In the genomic region with DNA sequence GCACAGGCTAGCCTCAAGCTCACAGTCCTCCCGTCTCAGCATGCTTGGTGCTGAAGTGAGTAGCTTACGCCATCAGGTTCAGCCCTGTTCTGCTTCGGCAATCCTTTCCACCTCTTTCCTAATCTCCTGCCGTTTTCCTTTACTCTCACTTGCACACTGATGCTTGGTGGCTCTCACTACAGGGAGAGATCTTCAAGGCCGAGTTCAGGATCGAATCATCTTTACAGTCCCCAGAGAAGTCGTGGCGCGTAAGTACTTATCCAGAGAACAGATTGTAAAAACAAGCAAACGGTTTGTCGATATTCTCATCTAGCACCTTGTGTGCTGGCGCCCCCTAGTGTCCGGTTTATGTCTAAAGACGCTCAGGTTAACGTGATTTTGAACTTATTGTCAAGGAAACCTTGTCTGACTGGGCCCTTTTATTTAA, we compare ENCODE assay signal across 8 mouse cellular contexts. TPM values are rescaled to one million over a fixed set of nuclear protein-coding genes. Genes with fewer than 3 reads are reported as not detected.
A peak's percentile ranks its signal among the peaks of the same experiment; 100 is the strongest.
DNase-seq lines count a peak whose midpoint lies in the region; ATAC-seq and TF ChIP-seq lines count a peak whose summit lies in the region.

No protein-coding gene starts in this region.

- no peak overlapping the region for H3K27ac ChIP-seq in forebrain, embryonic 16.5 days (ENCODE audit: low read length)
- H3K27ac ChIP-seq in liver, postnatal 0 days (ENCODE audit: low read depth): no peak overlapping the region
- no peak overlapping the region for H3K27ac ChIP-seq in neural tube, embryonic 14.5 days (ENCODE audit: low read depth, low read length)
- H3K27ac ChIP-seq in testis, adult 2 months (ENCODE audit: control insufficient read depth, insufficient read depth, low read depth, low read length): no peak overlapping the region

- H3K4me1 ChIP-seq in G1E (ENCODE audit: insufficient read depth, low read depth, low read length): peaks cover 34% of the 10 kb centered on the region
- H3K4me1 ChIP-seq in forebrain, embryonic 16.5 days (replicated peaks; ENCODE audit: control insufficient read depth, insufficient read depth, low read length): peaks cover 14% of the 10 kb centered on the region
- 0 out of 2 replicates have a peak, but pooled peaks cover 4% of the 10 kb centered on the region for H3K4me1 ChIP-seq in liver, postnatal 0 days (ENCODE audit: insufficient read depth)
- H3K4me1 ChIP-seq in neural tube, embryonic 14.5 days (ENCODE audit: control insufficient read depth, insufficient read depth, low read length): no peaks in the 10 kb centered on the region
- no peaks in the 10 kb centered on the region; the same call in 1 of the 2 replicates for H3K4me1 ChIP-seq in testis, adult 2 months (ENCODE audit: control insufficient read depth, insufficient read depth, low read length)

- H3K4me2 ChIP-seq in forebrain, embryonic 16.5 days (ENCODE audit: low read length): peak overlapping the region; percentile 61
- peak overlapping the region; percentile 64 for H3K4me2 ChIP-seq in liver, postnatal 0 days (ENCODE audit: low read depth, low read length)
- peak overlapping the region; percentile 42 for H3K4me2 ChIP-seq in neural tube, embryonic 14.5 days (ENCODE audit: low read depth, low read length)

- H3K9ac ChIP-seq in forebrain, embryonic 16.5 days (replicated peaks; ENCODE audit: low read depth, low read length): peak overlapping the region; percentile 56
- no peak overlapping the region for H3K9ac ChIP-seq in liver, postnatal 0 days (replicated peaks)
- no peak overlapping the region for H3K9ac ChIP-seq in neural tube, embryonic 14.5 days (replicated peaks; ENCODE audit: low read depth, low read length)

- TF ChIP-seq POLR2A in testis, adult 2 months (IDR thresholded peaks at IDR 0.05; ENCODE audit: control insufficient read depth, low read depth, low read length): no peak

- H3K36me3 ChIP-seq in G1E (replicated peaks): no peaks in the 10 kb centered on the region
- no peaks in the 10 kb centered on the region for H3K36me3 ChIP-seq in forebrain, embryonic 16.5 days (ENCODE audit: control insufficient read depth, insufficient read depth)
- H3K36me3 ChIP-seq in liver, postnatal 0 days (replicated peaks; ENCODE audit: insufficient read depth, low read length): no peaks in the 10 kb centered on the region
- no peaks in the 10 kb centered on the region for H3K36me3 ChIP-seq in neural tube, embryonic 14.5 days (ENCODE audit: control insufficient read depth, insufficient read depth, low read length)
- H3K36me3 ChIP-seq in testis, adult 2 months (ENCODE audit: control insufficient read depth, insufficient read depth, low read length): no peaks in the 10 kb centered on the region

- no peaks in the 10 kb centered on the region for H3K9me3 ChIP-seq in G1E (replicated peaks)
- H3K9me3 ChIP-seq in forebrain, embryonic 16.5 days (ENCODE audit: control insufficient read depth, low read length): no peaks in the 10 kb centered on the region
- no peaks in the 10 kb centered on the region for H3K9me3 ChIP-seq in liver, postnatal 0 days (ENCODE audit: low read length)
- no peaks in the 10 kb centered on the region for H3K9me3 ChIP-seq in neural tube, embryonic 14.5 days (ENCODE audit: control insufficient read depth, low read length)

- peak; percentile 37 for TF ChIP-seq CTCF in G1E (IDR thresholded peaks at IDR 0.05; ENCODE audit: low read depth, low read length)
- peak; percentile 93 for TF ChIP-seq CTCF in liver, postnatal 0 days (IDR thresholded peaks at IDR 0.05; ENCODE audit: low read depth)
- TF ChIP-seq CTCF in testis, adult 2 months (IDR thresholded peaks at IDR 0.05; ENCODE audit: control insufficient read depth, insufficient read depth, insufficient replicate concordance, low read depth, low read length): 0 out of 2 replicates have a peak, but pooled peaks have one; percentile 18

- intact Hi-C loops in heart, postnatal 25 days (cut with DNase I): loop anchor here (5.0 to 10.0 kb wide), 2 partner anchors 37 to 150 kb away; partner anchors contain the start of gene St8sia1

- no peak overlapping the region for H3K4me3 ChIP-seq in G1E (ENCODE audit: low read depth, low read length)
- peak overlapping the region; percentile 38 for H3K4me3 ChIP-seq in forebrain, embryonic 16.5 days (replicated peaks; ENCODE audit: low read length)
- H3K4me3 ChIP-seq in liver, postnatal 0 days (ENCODE audit: low read depth, low read length): peak overlapping the region; percentile 36; the same call in 1 of the 2 replicates
- H3K4me3 ChIP-seq in neural tube, embryonic 14.5 days (ENCODE audit: low read depth, low read length): 0 out of 2 replicates have a peak overlapping the region, but pooled peaks have one; percentile 1
- H3K4me3 ChIP-seq in testis, adult 2 months (ENCODE audit: control insufficient read depth, low read depth, low read length): peak overlapping the region; percentile 35; the same call in 1 of the 2 replicates

- 4% methylated on average over 15 of the region's 15 CpGs for WGBS in forebrain, embryonic 16.5 days
- whole genome bisulfite sequencing in liver, postnatal 0 days (ENCODE audit: insufficient replicate concordance): 3% methylated on average over 15 of the region's 15 CpGs
- 5% methylated on average over 15 of the region's 15 CpGs for WGBS in neural tube, embryonic 14.5 days

- ATAC-seq in G1E (ENCODE audit: extremely low read depth, insufficient number of reproducible peaks, low FRiP score, poor library complexity, severe bottlenecking): peak; percentile 51
- ATAC-seq in forebrain, embryonic 16.5 days: peak; percentile 57
- peak; percentile 80 for ATAC-seq in liver, postnatal 0 days
- peak; percentile 47; the same call in 1 of the 2 replicates for ATAC-seq in neural tube, embryonic 14.5 days (ENCODE audit: low read depth)

- TF ChIP-seq EP300 in liver, postnatal 0 days (IDR thresholded peaks at IDR 0.05; ENCODE audit: low read depth): no peak

- peaks cover 30% of the 10 kb centered on the region for H3K27me3 ChIP-seq in G1E (ENCODE audit: insufficient read depth, low read length)
- no peaks in the 10 kb centered on the region for H3K27me3 ChIP-seq in forebrain, embryonic 16.5 days (replicated peaks; ENCODE audit: control insufficient read depth, insufficient read depth, low read length)
- no peaks in the 10 kb centered on the region for H3K27me3 ChIP-seq in liver, postnatal 0 days (ENCODE audit: insufficient read depth, low read length)
- no peaks in the 10 kb centered on the region for H3K27me3 ChIP-seq in neural tube, embryonic 14.5 days (ENCODE audit: control insufficient read depth, insufficient read depth, low read length)
- H3K27me3 ChIP-seq in testis, adult 2 months (ENCODE audit: control insufficient read depth, insufficient read depth, low read length): no peaks in the 10 kb centered on the region

- peak; percentile 21 for DNase-seq in G1E (ENCODE audit: low spot score)
- DNase-seq in cerebellum, adult 11 months: peak; percentile 79
- DNase-seq in heart, postnatal 25 days (ENCODE audit: low spot score): peak; percentile 17
- DNase-seq in layer of hippocampus, adult 11-12 months (ENCODE audit: low spot score): peak; percentile 91
- DNase-seq in liver, postnatal 0 days: peak; percentile 86

RNA-seq across cellular contexts. Expression of gene Sult6b2, which starts 10.2 kb away (rescaled TPM):
- total RNA-seq in G1E (2014; fragmentation: Nextera tagmentation) (not detected in 2 replicates), G1E (2017) (0.16 TPM in 1 of 2 replicates, not detected in the other)
- not detected in 2 replicates for polyA plus RNA-seq in G1E (2012)
- 0.11 and 0.28 TPM in 2 replicates for polyA plus RNA-seq in forebrain, embryonic 16.5 days (2015; fragmentation: Nextera tagmentation; extraction: Ambion mirVana)
- total RNA-seq in heart, postnatal 25 days (2021): under 1 TPM in 1 of 2 experiments, not detected in 1; 0.23 TPM
- polyA plus RNA-seq in liver, postnatal 0 days (2015; fragmentation: Nextera tagmentation; extraction: Ambion mirVana): not detected in 2 replicates
- polyA plus RNA-seq in neural tube, embryonic 14.5 days (2014; fragmentation: Nextera tagmentation; extraction: Ambion mirVana): 0.09 TPM in 1 of 2 replicates, not detected in the other
- polyA plus RNA-seq in testis, adult 2 months (2012; rRNA removed): 0.09 TPM in 1 of 2 replicates, not detected in the other

RNA-seq across cellular contexts. Expression of gene Cmas, which starts 58.0 kb away (rescaled TPM):
- total RNA-seq in G1E (2014; fragmentation: Nextera tagmentation) (55.3 and 76.0 TPM in 2 replicates), G1E (2017) (79.6 and 80.6 TPM in 2 replicates)
- polyA plus RNA-seq in G1E (2012): 53.2 and 79.0 TPM in 2 replicates
- polyA plus RNA-seq in forebrain, embryonic 16.5 days (2015; fragmentation: Nextera tagmentation; extraction: Ambion mirVana): 139 and 150 TPM in 2 replicates
- 10 to 100 TPM; 33.5 to 34.8 TPM for total RNA-seq in heart, postnatal 25 days (2021)
- 107 and 121 TPM in 2 replicates for polyA plus RNA-seq in liver, postnatal 0 days (2015; fragmentation: Nextera tagmentation; extraction: Ambion mirVana)
- 181 and 199 TPM in 2 replicates for polyA plus RNA-seq in neural tube, embryonic 14.5 days (2014; fragmentation: Nextera tagmentation; extraction: Ambion mirVana)
- polyA plus RNA-seq in testis, adult 2 months (2012; rRNA removed): 12.8 and 14.8 TPM in 2 replicates

Comparison
In these comparisons a context has a peak if more than half of its experiments do, and no peak if none do; other contexts are left out.
1. DNase-seq: peak in every context shown above with its lines; median percentile 91 in layer of hippocampus, adult 11-12 months; 86 in liver, postnatal 0 days; 79 in cerebellum, adult 11 months; 21 in G1E; 17 in heart, postnatal 25 days.
2. CTCF ChIP-seq: peak in every context shown above with its lines; median percentile 93 in liver, postnatal 0 days; 37 in G1E; 18 in testis, adult 2 months.